Mouse (Mus musculus) cerebellum, adult 2 months (tissue): ENCODE measurements around the gene Stam2.

Experiments used
- CTCF ChIP-seq: fragments of 200-500 bp; IDR thresholded peaks from 2 replicates; pipeline ENCODE4 v1.5.1; 2011; ENCODE audit warnings: low read depth, mild to moderate bottlenecking, control low read depth, low read length, moderate library complexity, borderline replicate concordance; ENCODE audit not compliant: insufficient read depth
- POLR2A ChIP-seq: fragments of 200-500 bp; IDR thresholded peaks from 2 replicates; pipeline ENCODE4 v1.6.1; 2011; ENCODE audit warnings: low read length, control low read depth, borderline replicate concordance; ENCODE audit not compliant: insufficient read depth

DNA sequence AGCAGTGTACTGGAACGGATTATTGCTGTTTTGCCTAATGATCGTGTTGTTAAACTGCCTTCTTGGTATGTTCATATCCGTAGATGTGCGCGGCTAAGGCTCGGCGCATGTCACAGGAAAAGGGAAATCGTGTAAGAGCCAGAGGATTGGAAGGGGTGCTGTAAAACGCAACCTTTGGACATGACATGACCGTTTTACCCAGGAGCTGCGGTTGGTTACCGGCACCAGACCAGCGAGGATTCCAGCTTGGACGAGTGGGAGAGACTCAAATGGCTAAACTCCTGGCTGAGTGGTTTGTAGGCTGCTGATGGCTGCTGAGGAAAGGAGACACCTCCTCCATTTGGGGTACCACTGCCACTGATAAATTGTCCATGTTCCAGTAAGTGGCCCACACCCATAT lies 21.8 kb upstream of the Stam2 start:
- no peak for TF ChIP-seq POLR2A
- no peak for TF ChIP-seq CTCF
